Mouse (Mus musculus): ENCODE measurements around the gene Gucy2d.

- no peak for TF ChIP-seq POLR2A (IDR thresholded peaks at IDR 0.05; ENCODE audit: insufficient read depth, low read depth, low read length)
- TF ChIP-seq CTCF (IDR thresholded peaks at IDR 0.05; ENCODE audit: insufficient read depth, low read depth, low read length): no peak
Observed at GRCm38 (mm10) chr7:98500470-98500869, 60.3 kb downstream of the Gucy2d start.
